Mouse (Mus musculus): ENCODE results near the gene Olfml2b.

Gene Olfml2b

DNA sequence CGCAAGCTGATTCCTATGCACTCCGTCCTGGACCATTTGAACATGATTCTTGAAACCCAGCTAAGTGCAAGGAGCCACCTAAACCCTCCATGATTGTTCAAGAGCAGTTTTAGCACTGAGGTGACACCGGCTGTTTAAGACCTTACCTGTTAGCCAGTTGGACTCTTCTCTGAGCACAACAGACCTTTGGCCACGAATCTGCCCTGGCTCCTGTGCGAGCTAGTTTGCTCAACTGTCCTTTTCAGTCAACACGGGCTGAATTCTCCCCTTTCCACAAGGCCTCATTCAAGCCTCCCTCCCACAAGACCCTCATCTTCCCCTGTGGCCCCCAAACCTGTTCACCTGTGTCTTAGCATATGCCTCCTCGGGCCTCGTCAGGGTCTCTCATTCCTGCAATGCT is 52.7 kb downstream of the Olfml2b start:
- DNase-seq (ENCODE audit: low spot score), result no peak

DNA sequence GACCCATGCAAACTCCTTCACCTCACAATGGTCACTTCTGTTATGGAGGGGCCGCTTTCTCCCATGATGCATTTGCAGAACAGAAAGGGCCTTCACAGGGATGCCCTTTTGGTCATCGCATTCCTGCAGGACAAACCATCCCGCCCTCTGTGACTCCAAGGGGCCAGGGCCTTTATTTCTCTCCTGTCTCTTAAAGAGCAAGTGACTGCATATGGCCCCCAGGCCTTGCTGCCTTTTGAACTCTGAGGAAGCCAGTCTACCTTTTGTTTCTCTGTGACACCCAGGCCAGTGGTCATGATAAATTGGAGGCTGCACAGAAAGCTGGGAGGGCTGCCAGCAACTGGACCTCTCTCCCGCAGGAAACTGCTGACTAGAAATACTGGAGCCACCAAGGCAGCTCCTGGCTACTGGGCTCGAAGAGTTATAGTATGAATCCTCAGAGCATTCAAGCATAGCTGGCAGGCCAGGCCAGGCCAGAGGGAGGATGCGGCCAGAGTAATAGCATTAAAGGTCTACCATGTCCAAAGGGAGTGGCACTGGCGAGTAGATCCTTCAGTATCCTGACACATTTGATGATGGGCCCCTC is 53.5 kb downstream of the Olfml2b start:
- DNase-seq (ENCODE audit: low spot score), result no peak

DNA sequence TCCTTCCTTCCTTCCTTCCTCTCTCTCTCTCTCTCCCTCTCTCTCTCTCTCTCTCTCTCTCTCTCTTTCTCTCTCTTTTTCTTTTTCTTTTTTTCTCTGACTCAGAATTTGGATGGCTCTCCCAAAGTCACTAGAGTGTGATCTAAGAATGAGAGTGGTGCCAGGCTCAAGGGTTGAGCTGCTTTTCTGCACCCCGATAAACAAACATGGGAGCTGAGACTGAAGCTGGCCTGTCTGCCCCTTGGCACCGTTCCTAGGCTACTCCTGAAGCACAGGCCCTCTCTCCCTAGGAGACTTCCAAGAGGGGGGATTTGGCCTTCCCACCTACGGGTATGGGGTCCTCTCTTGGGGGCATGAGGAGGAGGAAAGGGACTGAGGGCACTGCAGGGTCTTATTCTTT is 54.4 kb downstream of the Olfml2b start:
- no peak for DNase-seq (ENCODE audit: low spot score)

DNA sequence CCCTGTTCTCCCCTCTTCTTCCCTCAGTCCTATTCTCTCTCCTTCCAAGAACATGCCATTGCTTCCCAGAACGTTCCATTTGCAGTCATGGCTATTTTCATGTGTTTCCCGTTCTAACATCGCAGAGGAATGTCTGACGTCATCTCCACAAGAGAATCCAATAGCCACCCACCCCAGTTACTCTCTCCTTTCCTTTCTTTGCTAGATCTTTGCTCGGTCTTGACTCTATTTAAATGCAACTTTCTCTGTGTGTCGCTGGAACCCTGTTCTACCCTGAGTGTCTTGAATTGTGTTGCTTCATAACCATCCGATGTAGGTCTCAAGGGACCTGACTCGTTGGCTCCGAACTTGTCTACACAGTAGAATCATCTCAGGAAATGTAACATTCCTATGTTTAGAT is 55.2 kb downstream of the Olfml2b start:
- DNase-seq (ENCODE audit: low spot score), result no peak

DNA sequence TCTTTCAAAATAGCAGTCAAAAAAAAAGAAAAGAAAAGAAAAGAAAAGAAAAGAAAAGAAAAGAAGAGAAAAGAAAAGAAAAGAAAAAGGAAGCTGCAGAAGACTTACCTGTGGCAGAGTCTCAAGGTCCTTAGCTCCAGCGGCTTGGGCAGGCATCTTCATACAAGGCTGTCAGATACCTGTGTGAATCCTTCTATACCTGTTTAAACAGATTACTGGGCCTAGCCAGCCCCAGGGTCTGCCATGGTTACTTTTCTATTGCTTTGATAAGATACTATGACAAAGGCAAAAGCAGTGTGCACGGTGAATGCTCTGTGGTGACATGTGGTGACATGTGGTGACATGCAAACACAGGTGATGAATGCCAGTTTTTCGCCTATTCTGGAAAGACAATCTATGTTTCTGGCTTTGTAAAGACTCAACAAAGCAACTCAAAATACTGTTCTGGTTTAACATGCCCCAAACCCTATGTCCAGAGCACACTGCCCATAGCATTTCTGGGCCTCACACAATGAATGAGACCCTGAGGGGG is 56.2 kb downstream of the Olfml2b start:
- no peak for DNase-seq (ENCODE audit: low spot score)

DNA sequence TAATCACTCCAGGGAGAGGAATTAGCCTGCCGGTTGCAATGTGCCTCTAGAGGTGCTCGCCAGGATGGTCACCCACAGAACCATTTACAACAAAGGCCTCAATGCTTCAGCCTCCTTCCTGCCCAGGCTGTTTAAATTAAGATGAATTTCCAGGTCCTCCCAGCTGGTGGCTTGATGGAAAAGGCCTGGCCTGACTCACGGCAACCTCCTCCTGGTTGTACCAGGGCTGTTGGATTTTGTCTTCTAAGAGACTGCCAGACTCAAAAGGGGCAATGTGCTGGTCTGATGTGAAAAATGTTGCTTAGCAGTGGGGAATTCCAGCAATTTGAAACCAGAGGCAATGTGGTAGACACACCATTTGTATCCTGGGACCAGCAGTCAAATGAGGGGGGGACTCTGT is 56.8 kb downstream of the Olfml2b start:
- DNase-seq (ENCODE audit: low spot score), result no peak

DNA sequence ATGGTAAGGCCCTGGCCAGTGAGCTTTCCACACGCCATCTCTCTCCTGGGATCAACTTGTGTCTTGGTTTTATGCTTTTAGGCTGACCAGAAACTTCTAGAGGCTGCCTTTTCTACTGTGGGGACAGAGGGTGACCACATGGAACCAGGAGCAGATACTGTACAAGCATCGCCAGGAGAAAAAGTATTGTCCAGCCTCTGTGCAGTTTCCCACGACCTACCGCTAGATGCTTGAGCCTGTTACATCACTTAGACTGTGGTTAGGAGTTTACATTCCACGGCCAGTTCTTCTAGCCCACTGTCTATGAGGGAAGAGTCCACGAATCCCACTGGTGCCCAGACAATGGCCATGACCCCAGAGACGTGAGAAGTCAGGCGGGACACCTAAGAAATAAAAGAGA is 57.2 kb downstream of the Olfml2b start:
- DNase-seq (ENCODE audit: low spot score), result no peak

- DNase-seq (ENCODE audit: low spot score), result no peak
Measured at GRCm38 (mm10) chr1:170702263-170702662, 57.9 kb downstream of the Olfml2b start.

- DNase-seq (ENCODE audit: low spot score), result no peak
Measured at GRCm38 (mm10) chr1:170702958-170703357, 58.6 kb downstream of the Olfml2b start.

GRCm38 (mm10) chr1:170704103-170704502 is 59.8 kb downstream of the Olfml2b start:
- DNase-seq (ENCODE audit: low spot score), result no peak

DNA sequence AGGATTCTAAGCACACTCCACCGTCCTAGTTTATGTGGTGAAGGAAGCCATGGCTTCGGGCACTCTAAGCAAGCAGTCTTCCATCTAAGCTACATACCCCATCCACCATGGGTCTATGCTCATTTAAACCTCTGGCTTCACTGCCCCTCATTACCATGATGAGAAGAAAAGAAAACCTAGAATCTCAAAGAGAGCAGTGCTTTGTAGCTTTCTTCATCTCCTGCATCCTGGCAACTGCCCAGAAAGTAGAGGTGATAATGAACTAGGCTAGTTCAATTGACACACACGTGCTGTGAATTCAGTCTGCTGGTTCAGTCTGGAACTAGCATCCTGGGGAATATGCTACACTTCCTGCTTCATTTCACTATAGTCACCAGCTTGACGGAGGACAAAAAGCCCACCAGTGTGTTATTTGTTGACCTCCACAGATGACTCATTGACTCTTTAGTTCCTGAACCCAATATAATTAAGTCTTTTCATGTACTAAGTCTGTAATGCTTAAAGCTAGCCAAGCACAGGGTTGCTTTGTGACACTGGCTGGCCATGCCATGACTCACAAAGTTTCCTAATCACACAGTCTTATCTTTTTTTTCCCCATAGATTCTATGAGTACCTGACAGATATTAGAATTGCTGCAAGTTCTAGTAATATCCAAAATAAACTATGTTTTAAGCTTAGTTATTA is 60.7 kb downstream of the Olfml2b start:
- DNase-seq (ENCODE audit: low spot score), result no peak

- no peak for DNase-seq (ENCODE audit: low spot score)
Measured at GRCm38 (mm10) chr1:170706046-170706445, 61.7 kb downstream of the Olfml2b start.

GRCm38 (mm10) chr1:170709034-170709433 is 64.7 kb downstream of the Olfml2b start:
- DNase-seq (ENCODE audit: low spot score), result no peak

DNA sequence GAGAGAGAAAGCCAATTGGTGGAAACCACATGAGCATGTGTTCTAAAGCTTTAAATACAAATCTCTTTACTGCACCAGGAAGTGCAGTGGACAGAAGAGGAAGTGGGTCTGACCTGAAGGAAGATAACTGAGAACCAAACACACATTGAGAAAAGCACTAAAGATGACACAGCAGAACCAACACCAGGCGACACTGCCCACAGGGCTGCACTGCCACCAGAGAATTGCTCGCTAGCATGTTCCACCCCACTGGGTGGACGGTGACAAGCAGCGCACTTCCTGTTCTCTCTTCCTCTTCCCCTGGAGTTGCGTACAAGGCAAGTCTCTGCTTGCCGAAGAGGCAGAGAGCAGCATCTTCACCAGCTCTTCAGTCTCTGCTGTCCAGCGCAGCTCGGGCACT is 65.1 kb downstream of the Olfml2b start:
- DNase-seq (ENCODE audit: low spot score), result peak; percentile 60

GRCm38 (mm10) chr1:170709969-170710368 is 65.6 kb downstream of the Olfml2b start:
- no peak for DNase-seq (ENCODE audit: low spot score)

- DNase-seq (ENCODE audit: low spot score), result no peak
Measured at GRCm38 (mm10) chr1:170711731-170712130, 67.4 kb downstream of the Olfml2b start.

GRCm38 (mm10) chr1:170717241-170717828 is 73.0 kb downstream of the Olfml2b start:
- no peak for DNase-seq (ENCODE audit: low spot score)

DNA sequence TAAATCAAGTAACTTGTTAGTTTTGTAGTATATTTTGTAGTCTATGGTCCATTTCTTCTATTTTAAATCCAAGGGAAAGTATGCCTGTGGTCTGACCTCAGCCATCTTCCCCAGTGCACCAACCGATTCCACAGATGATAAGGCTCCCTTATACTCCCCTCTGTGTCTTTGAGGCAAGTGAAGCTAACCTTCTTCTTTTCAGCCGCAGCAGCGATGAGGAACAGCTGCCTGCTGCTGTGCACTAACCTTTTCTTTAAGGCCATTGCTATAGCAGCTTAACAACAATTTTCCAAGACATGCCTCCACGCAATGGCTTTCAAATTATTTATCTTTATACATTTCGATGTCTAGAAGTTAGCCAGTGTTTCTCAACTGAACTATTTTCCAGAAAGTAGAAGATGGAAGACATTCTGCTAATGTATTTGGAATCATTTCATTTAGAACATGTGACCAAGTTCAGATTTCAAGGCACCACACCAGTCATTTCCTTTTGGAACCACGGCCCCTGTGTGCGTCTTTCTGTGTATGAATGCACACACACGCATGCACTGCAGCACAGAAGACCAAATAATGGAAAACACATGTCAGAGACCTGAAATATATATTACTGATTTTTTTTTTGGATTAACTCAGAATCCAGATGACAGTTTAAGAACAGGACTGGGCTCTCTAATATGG is 73.9 kb downstream of the Olfml2b start:
- DNase-seq (ENCODE audit: low spot score), result no peak

- DNase-seq (ENCODE audit: low spot score), result no peak
Measured at GRCm38 (mm10) chr1:170721560-170721959, 77.2 kb downstream of the Olfml2b start.

DNA sequence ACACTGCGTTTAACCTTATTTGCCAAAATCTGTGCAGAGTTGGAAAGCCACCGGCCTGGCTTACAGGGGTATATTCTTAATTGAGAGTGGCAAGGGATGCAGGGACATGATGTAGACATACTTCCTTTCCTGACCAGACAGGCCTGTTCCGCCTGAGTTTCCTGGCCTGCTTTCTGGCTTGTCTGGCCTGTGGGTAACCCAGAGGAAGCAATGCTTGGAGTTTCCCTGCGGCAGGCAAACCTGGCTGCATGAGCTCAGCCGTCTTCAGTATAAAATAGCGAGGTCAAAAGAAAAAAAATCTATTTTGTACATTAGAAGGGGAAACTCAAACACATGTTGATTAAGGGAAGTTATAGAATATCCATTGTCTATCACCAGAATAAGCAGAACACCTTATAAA is 84.2 kb downstream of the Olfml2b start:
- DNase-seq (ENCODE audit: low spot score), result no peak

- no peak for DNase-seq (ENCODE audit: low spot score)
Measured at GRCm38 (mm10) chr1:170729267-170729962, 85.1 kb downstream of the Olfml2b start.

- DNase-seq (ENCODE audit: low spot score), result no peak
Measured at GRCm38 (mm10) chr1:170731865-170732595, 87.7 kb downstream of the Olfml2b start.

Data from spleen, adult 12 weeks (tissue).